Mouse (Mus musculus) neural tube, embryonic 11.5 days (tissue): ENCODE measurements around the gene Actr1a. TPM values are rescaled to one million over a fixed set of nuclear protein-coding genes. Genes with fewer than 3 reads are reported as not detected.

Experiments used
- ATAC-seq: fragments of 200-750 bp; cut with Nextera tagmentation; 2 replicates; pipeline ENCODE4 v1.8.0; 2017; ENCODE audit warnings: moderate number of reproducible peaks, mild to moderate bottlenecking, moderate TSS enrichment, moderate library complexity; ENCODE audit not compliant: insufficient read depth, low FRiP score, low TSS enrichment
- DNase-seq: peaks from one replicate; pipeline ENCODE4 v3.0.0-alpha.2; 2015; ENCODE audit warnings: low spot score
- H3K27ac ChIP-seq: fragments of 300-500 bp; sonication (generic); 2 replicates; pipeline ENCODE4 v1.5.1; 2014; ENCODE audit warnings: low read depth, mild to moderate bottlenecking, low read length
- H3K27me3 ChIP-seq: fragments of 300-500 bp; sonication (generic); 2 replicates; pipeline ENCODE4 v1.6.1; 2014; ENCODE audit warnings: mild to moderate bottlenecking, low read length, mixed read lengths; ENCODE audit not compliant: control insufficient read depth, insufficient read depth
- H3K36me3 ChIP-seq: fragments of 300-500 bp; sonication (generic); 2 replicates; pipeline ENCODE4 v1.6.1; 2014; ENCODE audit warnings: mild to moderate bottlenecking, low read length, moderate library complexity, mixed read lengths; ENCODE audit not compliant: control insufficient read depth, insufficient read depth
- H3K4me1 ChIP-seq: fragments of 300-500 bp; sonication (generic); 2 replicates; pipeline ENCODE4 v1.6.1; 2014; ENCODE audit warnings: low read length, mixed read lengths; ENCODE audit not compliant: control insufficient read depth, insufficient read depth
- H3K4me2 ChIP-seq: fragments of 300-500 bp; sonication (generic); 2 replicates; pipeline ENCODE4 v1.6.1; 2014; ENCODE audit warnings: low read depth, mild to moderate bottlenecking, moderate library complexity
- H3K4me3 ChIP-seq: fragments of 300-500 bp; sonication (generic); 2 replicates; pipeline ENCODE4 v1.5.1; 2014; ENCODE audit warnings: low read depth, low read length
- H3K9ac ChIP-seq: fragments of 300-500 bp; sonication (generic); 2 replicates; pipeline ENCODE4 v1.6.1; 2014; ENCODE audit warnings: mild to moderate bottlenecking, low read length
- H3K9me3 ChIP-seq: fragments of 300-500 bp; sonication (generic); 2 replicates; pipeline ENCODE4 v1.6.1; 2016; ENCODE audit warnings: low read length; ENCODE audit not compliant: control insufficient read depth
- whole genome bisulfite sequencing: fragments of 180-500 bp; shearing (Covaris S2); extraction: QIAGEN DNeasy Blood & Tissue Kit; methylation state at CpG from one replicate; pipeline ENCODE4 v1.1.7; 2014; 5-methylcytosine and 5-hydroxymethylcytosine counted together
- microRNA counts: library from miRNA; unstranded; fragments of <30 nt; microRNA quantifications from one replicate; lab custom pipeline; 2015
- microRNA-seq: library from miRNA; unstranded; fragments of <30 nt; microRNA quantifications from one replicate; pipeline ENCODE4, GENCODE M21; 2016
- polyA plus RNA-seq: library from polyadenylated mRNA; unstranded; fragments of >200 nt; fragmentation: Nextera tagmentation; extraction: Ambion mirVana; gene quantifications from 2 replicates; pipeline ENCODE4 v1.2.1, GENCODE M21; 2014

Actr1a gene
- polyA plus RNA-seq, 1 experiment from 2014 or later: 262 TPM

- no peaks in the 10 kb centered on the region for H3K9me3 ChIP-seq
- H3K9ac ChIP-seq: peak within 1 kb of the TSS; percentile 69
- H3K27me3 ChIP-seq: peaks cover 29% of the 10 kb centered on the region
- peak; percentile 96 for DNase-seq
- under 1% methylated on average over 77 of the region's 81 CpGs for WGBS
- H3K4me3 ChIP-seq: peak within 1 kb of the TSS; percentile 73
- peak; percentile 86 for ATAC-seq
- H3K27ac ChIP-seq: peak within 1 kb of the TSS; percentile 90
- peak within 1 kb of the TSS; percentile 100 for H3K4me2 ChIP-seq
- peaks cover 2% of the 10 kb centered on the region; the same call in 1 of the 2 replicates for H3K36me3 ChIP-seq
- peaks cover 20% of the 10 kb centered on the region for H3K4me1 ChIP-seq
Observed at GRCm38 (mm10) chr19:46328081-46329030, 67.2 kb downstream of the Actr1a start, which contains the start of gene Fbxl15. TSS of gene Fbxl15 (plus strand) at chr19:46328184.

- ATAC-seq (no peak), DNase-seq (no peak)
- peaks cover 2% of the 10 kb centered on the region; the same call in 1 of the 2 replicates for H3K36me3 ChIP-seq
- peak overlapping the region; percentile 73 for H3K4me3 ChIP-seq
- H3K9me3 ChIP-seq: no peaks in the 10 kb centered on the region
- 28% methylated on average over 14 of the region's 14 CpGs for WGBS
- peaks cover 20% of the 10 kb centered on the region for H3K4me1 ChIP-seq
- peak overlapping the region; percentile 90 for H3K27ac ChIP-seq
- H3K9ac ChIP-seq: peak overlapping the region; percentile 69
- peaks cover 31% of the 10 kb centered on the region for H3K27me3 ChIP-seq
- H3K4me2 ChIP-seq: peak overlapping the region; percentile 100
Observed at GRCm38 (mm10) chr19:46327531-46328064, 68.0 kb downstream of the Actr1a start.

MicroRNA genes within 50 kb of the gene (microRNA counts, 519-probe panel; counts per million panel counts)
- 171 counts per million, percentile 57 among the panel's probes with 10 or more counts for microRNA mmu-miR-146b (lab: Ali Mortazavi, UCI)

Small RNA genes lying within 50 kb of the gene (microRNA-seq; reads per million reads assigned to microRNA genes)
- gene Mir146b: not detected

Other genes with a start within 250 kb of the Actr1a start
- 2.2 and 4.5 TPM in 2 replicates for gene Pitx3, start 247.4 kb downstream of the Actr1a start, polyA plus RNA-seq
- 43.3 and 52.0 TPM in 2 replicates for gene Gbf1, start 243.2 kb downstream of the Actr1a start, polyA plus RNA-seq
- 4.1 and 4.3 TPM in 2 replicates for gene Nfkb2, start 91.4 kb downstream of the Actr1a start, polyA plus RNA-seq
- 10.9 and 12.7 TPM in 2 replicates for gene Psd, start 68.6 kb downstream of the Actr1a start, polyA plus RNA-seq
- gene Fbxl15, start 67.6 kb downstream of the Actr1a start, polyA plus RNA-seq: 22.0 and 24.5 TPM in 2 replicates
- gene Cuedc2, start 57.0 kb downstream of the Actr1a start, polyA plus RNA-seq: 263 and 274 TPM in 2 replicates
- gene Mfsd13a, start 54.6 kb downstream of the Actr1a start, polyA plus RNA-seq: 6.8 and 7.3 TPM in 2 replicates
- 1.2 and 2.4 TPM in 2 replicates for gene 2310034G01Rik, start 45.4 kb downstream of the Actr1a start, polyA plus RNA-seq
- gene Sufu, start 1.1 kb upstream of the Actr1a start, polyA plus RNA-seq: 44.1 and 45.0 TPM in 2 replicates
- gene Trim8, start 106.0 kb upstream of the Actr1a start, polyA plus RNA-seq: 26.6 and 28.7 TPM in 2 replicates
- 123 and 131 TPM in 2 replicates for gene Arl3, start 177.4 kb upstream of the Actr1a start, polyA plus RNA-seq
- gene Sfxn2, start 177.6 kb upstream of the Actr1a start, polyA plus RNA-seq: 12.7 and 14.1 TPM in 2 replicates
- gene Wbp1l, start 203.3 kb upstream of the Actr1a start, polyA plus RNA-seq: 41.6 and 48.8 TPM in 2 replicates